Comparison of ENCODE assay signal across 24 mouse cellular contexts in genomic region chr1:93691786-93692357, GRCm38 (mm10). TPM values are rescaled to one million over a fixed set of nuclear protein-coding genes. Genes with fewer than 3 reads are reported as not detected.
A peak's percentile ranks its signal among the peaks of the same experiment; 100 is the strongest.
DNase-seq lines count a peak whose midpoint lies in the region; ATAC-seq and TF ChIP-seq lines count a peak whose summit lies in the region.
"Had no signal": no experiment of that assay in that cellular context is flagged by ENCODE, and none has a peak within 500 bp of the region (broad histone marks: within the 10 kb centered on the region; RNA-seq: fewer than 3 reads in every experiment).

No protein-coding gene starts in this region.

- intact Hi-C loops in left cerebral cortex, postnatal 25 days (cut with DNase I), result no loop called here

- H3K36me3 ChIP-seq in intestine, postnatal 0 days (ENCODE audit: control insufficient read depth, insufficient read depth), result peaks cover 3% of the 10 kb centered on the region; the same call in 1 of the 2 replicates
- H3K36me3 ChIP-seq: liver, embryonic 12.5 days had no signal

- no peak overlapping the region for H3K4me2 ChIP-seq in intestine, postnatal 0 days (replicated peaks; ENCODE audit: low read depth)
- H3K4me2 ChIP-seq: forebrain, embryonic 13.5 days; heart, embryonic 13.5 days; liver, embryonic 12.5 days; lung, embryonic 15.5 days had no signal

- no peak for DNase-seq in frontal cortex, postnatal 10 days (ENCODE audit: low spot score in 2 of 2)
- DNase-seq in left cerebral cortex, postnatal 25 days (ENCODE audit: low spot score in 2 of 2), result peak; percentile 18 to 61
- DNase-seq in left cerebral cortex, adult 8-10 months (ENCODE audit: low spot score in 2 of 2), result no peak
- DNase-seq in NIH3T3 (ENCODE audit: low read depth), result peak; percentile 45
- no peak for DNase-seq in kidney, adult 18-20 months
- no peak for DNase-seq in Muller cell, postnatal 12 days (ENCODE audit: inconsistent ontology term)
- DNase-seq: B cell, adult 2 months; cerebellum, postnatal 10 days; embryo, embryonic 11 days; heart, postnatal 36 days; kidney, adult 9 months; kidney, postnatal 4 days; midbrain, embryonic 14.5 days; retina, postnatal 1 day; thymus, postnatal 36 days had no signal

- peak overlapping the region; percentile 81 for H3K27ac ChIP-seq in intestine, postnatal 0 days (ENCODE audit: low read depth, low read length)
- H3K27ac ChIP-seq: forebrain, embryonic 13.5 days; heart, embryonic 13.5 days; hindbrain, postnatal 0 days; limb, embryonic 10.5 days; liver, embryonic 12.5 days; lung, embryonic 15.5 days had no signal

- ATAC-seq in frontal cortex, adult (ENCODE audit: low TSS enrichment), result peak; percentile 34
- peak; percentile 72 for ATAC-seq in intestine, postnatal 0 days
- ATAC-seq: forebrain, embryonic 13.5 days; hindbrain, postnatal 0 days; liver, embryonic 12.5 days had no signal

- no peaks in the 10 kb centered on the region for H3K27me3 ChIP-seq in intestine, postnatal 0 days (replicated peaks; ENCODE audit: control insufficient read depth, insufficient read depth, low read length)
- H3K27me3 ChIP-seq: forebrain, embryonic 13.5 days; heart, embryonic 13.5 days; lung, embryonic 15.5 days had no signal

- no peak overlapping the region for H3K9ac ChIP-seq in intestine, postnatal 0 days (ENCODE audit: low read depth, low read length)
- H3K9ac ChIP-seq: forebrain, embryonic 13.5 days; heart, embryonic 13.5 days; liver, embryonic 12.5 days; lung, embryonic 15.5 days had no signal

- H3K4me3 ChIP-seq in intestine, postnatal 0 days (ENCODE audit: low read depth, low read length), result no peak overlapping the region
- H3K4me3 ChIP-seq: forebrain, embryonic 13.5 days; heart, embryonic 13.5 days; limb, embryonic 10.5 days; liver, embryonic 12.5 days; lung, embryonic 15.5 days; myocyte had no signal

- H3K4me1 ChIP-seq in intestine, postnatal 0 days (replicated peaks; ENCODE audit: control insufficient read depth, insufficient read depth, low read length), result no peaks in the 10 kb centered on the region; the same call in 1 of the 2 replicates

- WGBS in intestine, postnatal 0 days, result 56% methylated on average over 10 of the region's 10 CpGs

- no peaks in the 10 kb centered on the region for H3K9me3 ChIP-seq in intestine, postnatal 0 days (ENCODE audit: control insufficient read depth)
- H3K9me3 ChIP-seq: forebrain, embryonic 13.5 days; heart, embryonic 13.5 days; limb, embryonic 10.5 days; liver, embryonic 12.5 days; lung, embryonic 15.5 days had no signal

- TF ChIP-seq CTCF in intestine, postnatal 0 days (IDR thresholded peaks at IDR 0.05; ENCODE audit: low read depth), result no peak

RNA-seq across cellular contexts. Expression of gene Bok, which starts 6.4 kb away (rescaled TPM):
- 10 to 100 TPM; 23.6 to 27.5 TPM for total RNA-seq in left cerebral cortex, postnatal 25 days (2021)
- total RNA-seq in left cerebral cortex, adult 8-10 months (2022), result 10 to 100 TPM; 26.6 to 35.9 (median 30.8) TPM
- 54.4 and 57.2 TPM in 2 replicates for polyA plus RNA-seq in intestine, postnatal 0 days (2015; fragmentation: Nextera tagmentation; extraction: Ambion mirVana)

RNA-seq across cellular contexts. Expression of gene Stk25, which starts 33.4 kb away (rescaled TPM):
- total RNA-seq in left cerebral cortex, postnatal 25 days (2021), result 100 to 1,000 TPM; 376 to 384 TPM
- total RNA-seq in left cerebral cortex, adult 8-10 months (2022), result 100 to 1,000 TPM; 350 to 369 (median 358) TPM
- polyA plus RNA-seq in intestine, postnatal 0 days (2015; fragmentation: Nextera tagmentation; extraction: Ambion mirVana), result 116 and 121 TPM in 2 replicates

RNA-seq across cellular contexts. Expression of gene Atg4b, which starts 59.4 kb away (rescaled TPM):
- 10 to 100 TPM; 73.6 to 79.9 TPM for total RNA-seq in left cerebral cortex, postnatal 25 days (2021)
- 10 to 100 TPM; 77.7 to 85.0 (median 79.6) TPM for total RNA-seq in left cerebral cortex, adult 8-10 months (2022)
- 66.7 and 66.9 TPM in 2 replicates for polyA plus RNA-seq in intestine, postnatal 0 days (2015; fragmentation: Nextera tagmentation; extraction: Ambion mirVana)

Comparison
In these comparisons a context has a peak if more than half of its experiments do, and no peak if none do; other contexts are left out.
1. DNase-seq: peak in left cerebral cortex, postnatal 25 days (2 of 2) and NIH3T3 (single experiment); none in frontal cortex, postnatal 10 days (0 of 2), left cerebral cortex, adult 8-10 months (0 of 2), kidney, adult 18-20 months (single experiment) and Muller cell, postnatal 12 days (single experiment).